Mouse (Mus musculus): ENCODE data around the gene 2510009E07Rik. TPM values are rescaled to one million over a fixed set of nuclear protein-coding genes. Genes with fewer than 3 reads are reported as not detected.

The 2510009E07Rik gene
- polyA plus RNA-seq, 1 experiment from 2014 or later: 8.7 TPM

- no peaks in the 10 kb centered on the region for H3K4me1 ChIP-seq (replicated peaks; ENCODE audit: control insufficient read depth, insufficient read depth, low read length)
- H3K4me2 ChIP-seq (replicated peaks; ENCODE audit: low read depth): no peak overlapping the region
- no peaks in the 10 kb centered on the region for H3K36me3 ChIP-seq (ENCODE audit: control insufficient read depth, insufficient read depth)
- H3K9me3 ChIP-seq (ENCODE audit: control insufficient read depth): 0 out of 2 replicates have a peak, but pooled peaks cover 5% of the 10 kb centered on the region
- H3K27ac ChIP-seq (ENCODE audit: low read depth, low read length): no peak overlapping the region
- no peak overlapping the region for H3K9ac ChIP-seq (ENCODE audit: low read depth, low read length)
- no peak overlapping the region for H3K4me3 ChIP-seq (ENCODE audit: low read depth, low read length)
- no peak for ATAC-seq
- no peaks in the 10 kb centered on the region for H3K27me3 ChIP-seq (replicated peaks; ENCODE audit: control insufficient read depth, insufficient read depth, low read length)
- TF ChIP-seq CTCF (IDR thresholded peaks at IDR 0.05; ENCODE audit: low read depth): no peak
- 38% methylated on average over 3 of the region's 3 CpGs for WGBS
Observed at GRCm38 (mm10) chr16:21702314-21702690, 7.8 kb upstream of the 2510009E07Rik start.

DNA sequence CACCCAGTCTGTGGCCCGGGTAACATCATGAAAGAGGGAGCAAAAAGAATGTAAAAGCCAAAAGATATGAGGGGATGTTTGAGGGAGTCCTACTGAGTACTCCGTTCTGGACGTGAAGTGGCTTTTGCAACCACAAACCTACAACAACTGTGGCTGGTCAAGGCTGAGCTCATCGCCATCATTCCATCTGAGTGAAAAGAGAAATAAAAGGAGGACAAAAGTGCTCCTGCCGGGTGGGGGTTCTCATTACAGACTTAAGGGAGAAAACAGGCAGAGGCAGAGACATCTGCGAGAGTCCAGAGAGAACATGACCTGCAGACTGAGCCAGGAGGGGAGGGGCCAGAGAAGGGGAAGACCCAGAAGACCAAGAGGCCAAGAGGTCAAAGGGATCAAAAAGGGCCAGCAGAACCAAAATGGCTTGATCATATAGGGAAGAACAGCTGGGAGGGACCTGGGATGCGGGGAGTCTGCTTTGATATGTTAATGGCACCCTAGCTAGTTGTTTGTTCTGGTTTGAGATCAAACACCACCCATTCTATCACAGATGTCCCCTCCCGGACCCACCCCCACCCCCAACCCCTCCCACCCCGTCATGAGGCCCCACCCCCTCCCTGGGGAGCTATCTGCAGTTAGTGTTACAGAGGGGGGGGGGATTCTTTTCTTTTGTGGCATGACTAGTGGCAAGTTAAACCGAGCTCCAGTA is 7.3 kb upstream of the 2510009E07Rik start:
- 0 out of 2 replicates have a peak, but pooled peaks cover 5% of the 10 kb centered on the region for H3K9me3 ChIP-seq (ENCODE audit: control insufficient read depth)
- TF ChIP-seq CTCF (IDR thresholded peaks at IDR 0.05; ENCODE audit: low read depth): no peak
- no peak overlapping the region for H3K4me3 ChIP-seq (ENCODE audit: low read depth, low read length)
- H3K27ac ChIP-seq (ENCODE audit: low read depth, low read length): no peak overlapping the region
- no peak overlapping the region for H3K9ac ChIP-seq (ENCODE audit: low read depth, low read length)
- WGBS: 48% methylated on average over 10 of the region's 10 CpGs
- H3K27me3 ChIP-seq (replicated peaks; ENCODE audit: control insufficient read depth, insufficient read depth, low read length): no peaks in the 10 kb centered on the region
- no peak for ATAC-seq
- H3K4me1 ChIP-seq (replicated peaks; ENCODE audit: control insufficient read depth, insufficient read depth, low read length): no peaks in the 10 kb centered on the region
- H3K36me3 ChIP-seq (ENCODE audit: control insufficient read depth, insufficient read depth): no peaks in the 10 kb centered on the region
- no peak overlapping the region for H3K4me2 ChIP-seq (replicated peaks; ENCODE audit: low read depth)

DNA sequence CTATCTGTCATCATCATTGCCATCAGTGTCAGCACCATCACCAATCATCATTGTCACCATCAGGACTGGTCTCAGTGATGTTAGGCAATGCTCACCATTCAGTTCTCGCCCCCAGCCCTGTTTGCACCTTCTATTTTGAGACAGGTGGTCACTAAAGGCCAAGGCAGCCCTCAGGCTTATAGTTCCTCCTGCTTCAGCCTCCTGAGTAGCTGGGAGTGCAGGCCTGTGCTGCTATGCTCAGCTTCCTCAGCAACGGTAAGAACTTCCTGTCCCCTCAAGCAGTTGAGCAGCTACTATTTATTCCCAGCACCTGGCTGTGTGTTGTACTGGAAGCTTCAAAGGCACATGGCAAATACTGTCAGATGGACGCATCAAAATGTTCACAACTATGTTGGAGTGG is 3.7 kb upstream of the 2510009E07Rik start:
- ATAC-seq: no peak
- H3K9ac ChIP-seq (ENCODE audit: low read depth, low read length): no peak overlapping the region
- H3K9me3 ChIP-seq (ENCODE audit: control insufficient read depth): 0 out of 2 replicates have a peak, but pooled peaks cover 5% of the 10 kb centered on the region
- H3K4me3 ChIP-seq (ENCODE audit: low read depth, low read length): no peak overlapping the region
- 76% methylated on average over 3 of the region's 3 CpGs for WGBS
- no peaks in the 10 kb centered on the region for H3K27me3 ChIP-seq (replicated peaks; ENCODE audit: control insufficient read depth, insufficient read depth, low read length)
- H3K4me2 ChIP-seq (replicated peaks; ENCODE audit: low read depth): no peak overlapping the region
- no peak overlapping the region for H3K27ac ChIP-seq (ENCODE audit: low read depth, low read length)
- no peak for TF ChIP-seq CTCF (IDR thresholded peaks at IDR 0.05; ENCODE audit: low read depth)
- H3K4me1 ChIP-seq (replicated peaks; ENCODE audit: control insufficient read depth, insufficient read depth, low read length): no peaks in the 10 kb centered on the region
- H3K36me3 ChIP-seq (ENCODE audit: control insufficient read depth, insufficient read depth): no peaks in the 10 kb centered on the region

- ATAC-seq: no peak
- Histone ChIP-seq H3K36me3 (ENCODE audit: control insufficient read depth, insufficient read depth) (no peaks in the 10 kb centered on the region), H3K4me3 (ENCODE audit: low read depth, low read length) (no peak overlapping the region), H3K9me3 (ENCODE audit: control insufficient read depth) (0 out of 2 replicates have a peak, but pooled peaks cover 5% of the 10 kb centered on the region), H3K4me1 (replicated peaks; ENCODE audit: control insufficient read depth, insufficient read depth, low read length) (no peaks in the 10 kb centered on the region), H3K4me2 (replicated peaks; ENCODE audit: low read depth) (no peak overlapping the region), H3K9ac (ENCODE audit: low read depth, low read length) (no peak overlapping the region), H3K27me3 (replicated peaks; ENCODE audit: control insufficient read depth, insufficient read depth, low read length) (no peaks in the 10 kb centered on the region), H3K27ac (ENCODE audit: low read depth, low read length) (no peak overlapping the region)
- no peak for TF ChIP-seq CTCF (IDR thresholded peaks at IDR 0.05; ENCODE audit: low read depth)
- WGBS: 77% methylated on average over 9 of the region's 9 CpGs
Observed at GRCm38 (mm10) chr16:21696946-21697345, 2.5 kb upstream of the 2510009E07Rik start.

GRCm38 (mm10) chr16:21695242-21695578 is 745 bp upstream of the 2510009E07Rik start:
- Histone ChIP-seq H3K27ac (ENCODE audit: low read depth, low read length) (no peak overlapping the region), H3K27me3 (replicated peaks; ENCODE audit: control insufficient read depth, insufficient read depth, low read length) (no peaks in the 10 kb centered on the region), H3K36me3 (ENCODE audit: control insufficient read depth, insufficient read depth) (no peaks in the 10 kb centered on the region), H3K9me3 (ENCODE audit: control insufficient read depth) (0 out of 2 replicates have a peak, but pooled peaks cover 4% of the 10 kb centered on the region), H3K4me1 (replicated peaks; ENCODE audit: control insufficient read depth, insufficient read depth, low read length) (no peaks in the 10 kb centered on the region), H3K4me3 (ENCODE audit: low read depth, low read length) (peak overlapping the region; percentile 77), H3K4me2 (replicated peaks; ENCODE audit: low read depth) (peak overlapping the region; percentile 98), H3K9ac (ENCODE audit: low read depth, low read length) (0 out of 2 replicates have a peak overlapping the region, but pooled peaks have one; percentile 72)
- 6% methylated on average over 12 of the region's 12 CpGs for WGBS
- peak; percentile 49 for ATAC-seq
- no peak for TF ChIP-seq CTCF (IDR thresholded peaks at IDR 0.05; ENCODE audit: low read depth)

DNA sequence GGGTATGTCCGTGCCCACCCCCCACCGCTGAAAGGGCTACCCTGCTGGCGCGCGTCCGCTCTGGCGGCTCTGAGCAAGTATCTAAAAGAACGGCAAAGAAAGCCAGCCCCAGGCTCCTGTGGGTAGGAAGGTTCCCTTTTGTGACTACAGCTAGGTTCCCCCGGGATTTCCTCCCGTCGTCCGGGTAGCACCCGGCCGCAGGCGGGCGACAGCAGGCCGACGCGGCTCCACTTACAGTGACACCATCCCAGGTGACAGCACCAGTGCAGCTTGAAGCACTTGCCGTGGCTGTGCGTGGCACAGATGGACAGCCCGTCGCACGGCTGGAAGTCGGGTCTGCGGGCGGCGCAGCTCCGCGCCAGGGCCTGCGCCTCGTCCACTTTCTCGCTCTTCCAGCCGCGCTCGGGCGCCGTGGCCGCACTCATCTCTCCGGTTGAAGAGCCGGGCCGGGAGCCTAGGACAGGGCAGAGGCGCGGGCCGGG is 443 bp downstream of the 2510009E07Rik start:
- under 1% methylated on average over 40 of the region's 45 CpGs for WGBS
- peak overlapping the region; percentile 98 for H3K4me2 ChIP-seq (replicated peaks; ENCODE audit: low read depth)
- H3K9ac ChIP-seq (ENCODE audit: low read depth, low read length): peak overlapping the region; percentile 72
- peak overlapping the region; percentile 77 for H3K4me3 ChIP-seq (ENCODE audit: low read depth, low read length)
- H3K27ac ChIP-seq (ENCODE audit: low read depth, low read length): peak overlapping the region; percentile 83
- no peaks in the 10 kb centered on the region for H3K4me1 ChIP-seq (replicated peaks; ENCODE audit: control insufficient read depth, insufficient read depth, low read length)
- no peaks in the 10 kb centered on the region for H3K36me3 ChIP-seq (ENCODE audit: control insufficient read depth, insufficient read depth)
- no peaks in the 10 kb centered on the region for H3K27me3 ChIP-seq (replicated peaks; ENCODE audit: control insufficient read depth, insufficient read depth, low read length)
- no peak for TF ChIP-seq CTCF (IDR thresholded peaks at IDR 0.05; ENCODE audit: low read depth)
- peak; percentile 39 for ATAC-seq
- H3K9me3 ChIP-seq (ENCODE audit: control insufficient read depth): no peaks in the 10 kb centered on the region
